Mouse (Mus musculus) skeletal muscle tissue, adult 2 months (tissue): ENCODE results near the gene Herc1.
A peak's percentile ranks its signal among the peaks of the same experiment; 100 is the strongest.
"Not testable (repeated sequence)": the region's sequence is repeated elsewhere in the genome, so short reads cannot be mapped to it uniquely, and the experiment has no call there.

Experiments
- DNase-seq: peaks from one replicate; pipeline ENCODE4 v3.0.0-alpha.2; 2012; ENCODE audit warnings: low read depth, low spot score

Gene Herc1

DNA sequence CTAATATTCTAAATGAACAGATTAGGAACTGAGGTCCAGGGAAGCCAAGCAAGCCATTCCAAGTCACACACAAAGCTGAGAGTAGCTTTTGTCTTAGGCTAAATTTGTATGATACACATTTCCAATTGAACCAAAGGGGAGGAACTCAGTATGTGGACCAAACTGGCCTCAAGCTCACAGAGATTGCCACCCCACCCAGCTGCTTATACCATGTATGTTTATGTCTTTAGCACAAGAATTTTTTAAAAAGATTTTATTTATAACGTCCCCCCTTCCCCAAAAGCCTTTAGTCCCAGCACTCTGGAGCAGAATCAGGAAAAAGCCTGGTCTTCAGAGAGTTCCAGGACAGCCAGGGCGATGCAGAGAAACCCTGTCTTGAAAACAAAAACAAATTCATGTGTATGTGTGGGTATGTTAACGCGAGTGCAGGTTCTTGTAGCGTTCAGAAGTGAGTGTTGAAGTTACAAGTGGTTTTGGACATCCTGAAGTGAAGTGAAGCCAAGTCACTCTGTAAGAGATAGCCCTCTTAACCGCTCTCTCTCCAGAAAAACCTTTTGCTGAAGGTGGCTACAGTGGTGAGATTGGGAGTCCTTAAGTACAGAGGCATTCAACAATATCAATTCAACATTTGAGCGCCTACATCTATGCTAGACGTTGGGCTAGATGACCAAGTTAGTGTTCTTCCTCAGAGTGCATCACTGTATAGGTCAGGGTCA is 948 bp upstream of the Herc1 start:
- no peak for DNase-seq

DNA sequence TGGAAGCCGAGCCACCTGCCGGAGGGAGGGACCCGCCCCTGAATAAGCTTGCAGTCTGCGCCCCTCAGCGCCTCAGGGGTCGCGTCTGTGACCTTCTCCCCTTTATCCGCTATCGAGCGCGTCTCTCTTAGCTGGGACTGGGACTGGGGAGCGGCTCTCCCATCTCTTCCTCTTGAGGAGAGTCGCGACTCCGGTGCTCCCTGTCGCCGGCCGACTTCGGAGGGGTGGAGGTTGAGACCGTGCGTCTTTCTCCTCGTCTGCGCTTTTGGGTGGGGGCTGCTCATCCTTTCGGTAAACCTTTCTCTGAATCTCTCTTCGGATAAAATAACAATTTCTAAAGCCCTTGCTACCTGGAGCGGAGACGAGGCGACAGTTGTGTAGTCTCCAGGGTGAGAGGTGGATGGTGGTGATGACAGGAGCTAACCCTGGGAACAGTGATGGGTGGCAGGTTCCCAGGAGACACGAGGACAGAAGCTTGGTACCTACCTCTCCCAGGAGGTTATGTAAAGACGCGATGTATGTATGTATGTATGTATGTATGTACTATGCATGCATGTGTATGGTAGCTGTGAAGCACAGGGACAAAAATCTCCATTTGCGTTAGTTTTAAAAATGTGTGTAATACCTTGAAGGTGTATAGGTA is 659 bp downstream of the Herc1 start:
- DNase-seq: no peak

DNA sequence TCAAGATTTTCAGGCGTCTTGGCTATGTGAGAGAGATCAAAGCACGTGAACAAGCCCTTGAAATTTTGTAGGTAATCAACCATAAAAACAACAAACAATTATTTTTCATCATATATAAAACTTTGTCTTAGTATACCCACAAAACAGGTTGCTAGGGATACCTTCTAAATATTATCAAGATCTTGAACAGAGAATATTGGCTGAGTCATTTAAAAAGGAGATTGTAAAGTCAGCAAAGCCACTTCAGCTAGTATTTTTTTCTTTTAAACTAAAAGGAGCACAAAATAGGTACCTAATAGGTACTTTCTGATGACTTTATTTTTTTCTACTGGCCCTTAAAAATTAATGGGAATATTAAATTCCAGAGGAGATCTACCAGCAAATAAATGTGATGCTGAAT is 2.5 kb downstream of the Herc1 start:
- DNase-seq: no peak

DNA sequence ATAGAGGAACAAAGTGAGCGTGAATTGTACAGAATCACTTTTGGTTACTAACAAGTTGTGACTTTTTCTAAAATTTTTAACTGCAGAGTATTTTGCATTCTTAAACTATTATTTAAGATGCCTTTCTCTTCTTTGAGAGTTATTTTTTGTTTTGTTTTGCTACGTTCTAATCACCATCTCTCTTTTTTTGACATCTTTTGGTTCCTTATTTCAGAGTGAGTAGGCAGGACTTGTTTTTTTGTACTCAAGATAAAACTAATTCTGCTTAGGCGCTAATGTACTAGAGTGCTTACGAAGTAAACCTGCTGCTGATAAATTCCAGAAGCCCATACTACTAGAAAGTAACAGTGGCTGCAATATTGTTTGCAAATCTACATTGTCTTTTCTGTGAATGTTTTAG is 8.9 kb downstream of the Herc1 start:
- DNase-seq: no peak

DNA sequence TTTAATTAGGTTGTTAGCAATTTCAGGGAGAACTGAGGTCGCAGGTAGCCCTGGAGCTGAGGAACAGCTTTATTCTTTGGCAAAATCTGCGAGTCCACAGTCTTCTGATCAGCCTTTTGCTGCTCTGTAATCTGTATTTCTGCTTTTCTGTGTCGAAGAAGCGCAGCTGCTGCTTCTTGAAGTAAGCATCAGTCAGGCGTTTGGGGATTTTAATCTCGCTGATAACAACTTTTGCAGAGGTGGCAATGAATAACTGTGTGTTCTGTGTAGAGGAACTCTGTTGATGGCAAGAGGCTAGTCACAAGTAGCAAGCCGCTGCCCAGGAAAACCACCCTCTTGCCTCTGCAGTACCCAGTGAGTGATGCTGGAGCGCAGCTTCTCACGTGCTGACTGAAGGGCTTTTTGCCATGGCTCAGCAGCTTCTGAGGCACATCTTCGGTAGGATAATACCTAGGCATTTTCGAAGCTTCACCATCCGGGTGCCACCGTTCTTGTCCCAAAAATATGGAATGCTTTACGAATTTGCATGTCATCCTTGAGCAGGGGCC is 10.0 kb downstream of the Herc1 start:
- no peak for DNase-seq

DNA sequence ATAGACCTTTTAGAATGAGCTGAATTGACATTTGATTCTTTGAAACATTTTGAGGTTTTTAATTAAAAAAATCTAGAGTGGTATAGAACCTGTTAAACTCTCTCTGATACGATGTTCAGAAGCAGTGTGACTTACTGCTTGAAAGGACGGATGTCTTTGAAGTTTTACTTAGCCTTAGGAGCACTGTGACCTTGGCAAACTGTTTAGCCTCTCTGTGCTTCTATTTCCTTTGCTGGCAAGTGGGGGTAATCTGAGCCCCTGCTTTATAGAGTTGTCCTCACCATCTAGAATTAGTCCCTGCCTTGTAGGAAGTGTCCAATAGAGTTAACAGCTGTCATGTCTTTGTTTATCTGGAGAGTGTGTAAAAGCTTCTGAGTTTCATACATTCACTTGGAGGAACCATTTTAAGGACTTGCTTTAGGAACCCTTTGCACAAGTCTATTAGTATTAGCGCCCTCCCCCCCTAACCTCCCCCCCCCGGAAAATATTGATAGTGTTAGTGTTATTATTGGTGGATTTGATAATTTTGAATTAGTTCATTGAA is 18.7 kb downstream of the Herc1 start:
- DNase-seq: peak; percentile 42

DNA sequence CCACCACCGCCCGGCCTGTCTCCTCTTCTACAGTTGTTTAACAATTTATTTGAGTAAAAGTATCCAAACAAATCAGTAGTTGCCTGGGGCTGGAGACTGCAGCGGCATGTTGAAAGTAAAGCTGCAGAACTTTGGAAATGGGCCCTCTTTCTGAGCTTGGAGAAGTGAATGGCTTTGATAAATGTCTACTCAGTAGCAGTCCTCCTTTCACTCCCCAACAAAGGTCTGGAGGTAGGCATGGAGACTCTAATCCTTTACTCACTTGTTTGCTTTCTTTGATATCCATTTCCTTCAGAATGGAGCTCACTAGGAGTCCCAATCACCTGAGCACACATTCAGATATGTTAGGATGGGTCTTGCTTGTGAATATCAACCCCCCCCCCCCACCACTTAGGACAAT is 20.1 kb downstream of the Herc1 start:
- DNase-seq: no peak

DNA sequence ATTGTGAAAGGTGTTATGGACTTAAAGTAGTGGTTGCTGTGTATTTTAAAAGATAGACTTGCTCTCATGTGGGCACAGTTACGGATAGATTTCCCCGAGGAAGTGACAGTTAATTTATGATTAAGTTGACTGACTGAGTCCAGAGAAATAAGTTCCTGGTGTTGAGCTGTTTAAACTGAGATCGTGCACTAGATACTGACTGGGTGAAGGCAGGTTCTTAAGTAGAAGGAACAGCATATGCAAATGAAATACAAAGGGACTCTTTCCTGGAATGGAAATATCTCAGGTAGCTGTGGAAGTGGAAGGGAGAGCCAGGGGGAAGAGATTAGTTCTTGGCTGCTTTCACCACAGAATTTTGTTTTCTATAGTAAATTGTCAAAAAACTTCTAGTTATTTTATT is 20.6 kb downstream of the Herc1 start:
- no peak for DNase-seq

DNA sequence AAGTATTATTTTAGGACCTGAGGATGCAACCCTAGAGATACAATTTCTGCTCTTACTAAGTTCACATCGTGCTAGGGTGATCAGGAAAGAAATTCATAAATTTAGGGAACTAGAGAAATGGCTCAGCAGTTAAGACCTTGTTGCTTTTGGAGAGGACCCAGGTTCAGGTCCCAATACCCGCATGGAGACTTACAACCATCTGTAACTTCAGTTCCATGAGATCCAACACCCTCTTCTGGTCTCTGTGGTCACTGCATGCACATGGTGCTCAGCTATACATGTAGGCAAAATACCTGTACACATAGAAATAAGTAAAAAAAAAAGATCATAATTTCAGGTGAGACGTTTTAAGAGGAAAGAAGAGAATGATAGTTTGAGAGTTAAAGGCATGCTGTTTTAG is 23.2 kb downstream of the Herc1 start:
- DNase-seq: no peak

DNA sequence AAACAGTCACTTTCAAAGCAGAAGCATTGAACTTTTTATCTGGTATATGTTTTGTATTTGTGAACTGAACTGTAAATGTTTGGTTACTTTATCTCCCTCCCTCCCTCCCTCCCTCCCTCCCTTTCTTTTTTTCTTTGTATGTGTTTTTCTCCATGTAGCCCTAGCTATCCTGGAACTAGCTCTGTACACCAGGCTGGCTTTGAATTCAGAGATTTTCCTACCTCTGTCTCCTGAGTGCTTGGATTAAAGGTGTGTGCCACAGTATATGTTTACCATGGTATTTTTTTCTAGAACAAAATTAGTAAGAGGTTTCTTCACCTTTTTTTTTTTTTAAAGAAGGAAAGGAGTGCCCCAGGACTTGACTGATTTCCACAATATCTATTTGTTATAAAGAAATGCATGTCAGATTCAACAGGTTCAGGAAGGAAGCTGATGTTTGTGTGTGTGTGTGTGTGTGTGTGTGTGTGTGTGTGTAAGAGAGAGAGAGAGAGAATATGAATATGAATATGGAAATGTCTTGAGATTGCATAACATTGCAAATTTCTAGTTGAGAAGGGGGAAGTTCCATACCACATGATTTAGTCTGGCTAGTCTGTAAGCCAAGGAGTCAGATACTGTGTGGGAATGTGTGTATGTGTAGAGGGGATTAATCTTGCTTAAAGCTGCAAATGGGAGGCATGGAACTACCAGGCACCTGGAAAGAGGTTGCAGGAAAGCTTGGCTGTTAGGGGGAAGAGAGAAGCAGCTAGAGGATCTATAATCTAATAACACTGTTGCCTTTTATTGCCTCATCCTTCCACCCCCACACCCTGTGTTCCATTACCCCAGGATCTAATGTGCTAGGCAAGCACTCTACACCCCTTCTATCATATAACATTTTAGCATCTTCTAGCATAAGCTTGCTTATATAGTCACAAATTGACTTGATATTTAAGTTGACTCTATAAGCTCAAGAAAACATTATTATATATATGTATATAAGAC is 24.5 kb downstream of the Herc1 start:
- DNase-seq: no peak

DNA sequence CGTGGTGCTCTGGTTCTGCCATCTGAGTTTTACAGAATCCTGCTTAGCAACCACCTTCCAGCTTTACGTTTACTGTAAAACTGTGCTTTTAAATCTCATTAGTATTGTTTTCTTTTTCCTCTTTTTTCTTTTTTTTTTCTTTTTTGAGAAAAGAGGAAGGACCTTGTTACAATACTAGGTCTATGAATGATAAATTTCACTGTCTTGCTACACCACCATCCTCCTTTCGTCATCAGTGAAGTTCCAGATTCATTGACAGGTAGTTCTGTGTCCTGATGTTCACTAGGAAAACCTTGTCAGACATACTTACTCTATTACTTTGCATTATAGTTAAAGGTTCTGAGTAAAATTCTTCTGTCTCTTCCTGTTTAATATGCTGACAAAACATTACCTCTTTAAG is 33.2 kb downstream of the Herc1 start:
- DNase-seq: no peak

DNA sequence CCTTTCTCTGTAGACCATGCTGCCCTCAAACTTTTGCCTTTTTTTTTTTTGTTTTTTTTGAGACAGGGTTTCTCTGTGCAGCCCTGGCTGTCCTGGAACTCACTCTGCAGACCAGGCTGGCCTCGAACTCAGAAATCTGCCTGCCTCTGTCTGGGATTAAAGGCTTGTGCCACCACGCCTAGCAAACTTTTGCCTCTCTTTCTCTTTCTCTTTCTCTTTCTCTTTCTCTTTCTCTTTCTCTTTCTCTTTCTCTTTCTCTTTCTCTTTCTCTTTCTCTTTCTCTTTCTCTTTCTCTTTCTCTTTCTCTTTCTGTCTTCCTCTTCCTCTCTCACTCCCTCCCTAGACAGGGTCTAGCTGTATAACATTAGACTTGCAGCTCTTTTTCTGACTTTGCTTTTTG is 40.1 kb downstream of the Herc1 start:
- not testable (repeated sequence) for DNase-seq

DNA sequence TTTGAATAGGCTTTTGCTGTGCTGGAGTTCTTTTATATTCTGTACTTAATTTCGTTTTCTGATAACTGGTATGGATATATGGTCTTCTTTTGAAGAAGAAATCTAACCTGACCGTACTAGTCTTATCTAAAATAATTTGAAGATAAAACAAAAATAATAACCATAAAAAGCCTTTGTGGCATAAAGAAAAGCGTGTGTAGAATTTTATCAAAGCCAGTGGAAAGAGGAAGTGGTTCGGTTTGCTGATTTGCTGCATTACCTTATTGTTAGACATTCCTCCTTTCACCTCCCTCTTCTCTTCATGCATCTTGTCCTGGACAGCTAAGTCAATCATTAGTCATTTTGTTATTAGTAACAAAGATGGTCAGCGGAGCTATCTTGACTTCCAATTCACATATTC is 43.1 kb downstream of the Herc1 start:
- DNase-seq: no peak

DNA sequence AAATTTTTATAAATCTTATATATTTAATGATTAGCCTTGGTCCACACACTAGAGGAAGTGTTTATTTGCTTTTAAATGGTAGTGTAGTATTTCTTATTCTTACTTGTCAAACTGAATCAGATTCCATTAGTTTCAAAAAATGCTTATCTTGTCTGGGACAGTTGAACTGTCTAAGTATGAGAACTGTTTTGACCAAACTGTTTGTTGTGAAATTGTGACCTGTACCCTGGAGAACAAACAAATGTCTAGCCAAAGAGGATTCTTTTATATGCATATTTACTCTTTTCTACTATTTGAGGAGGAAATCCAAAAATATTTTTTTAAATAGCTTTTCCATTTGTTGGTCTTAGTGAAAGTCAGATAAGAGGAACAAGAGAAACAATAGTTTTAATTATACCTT is 73.2 kb downstream of the Herc1 start:
- DNase-seq: no peak

DNA sequence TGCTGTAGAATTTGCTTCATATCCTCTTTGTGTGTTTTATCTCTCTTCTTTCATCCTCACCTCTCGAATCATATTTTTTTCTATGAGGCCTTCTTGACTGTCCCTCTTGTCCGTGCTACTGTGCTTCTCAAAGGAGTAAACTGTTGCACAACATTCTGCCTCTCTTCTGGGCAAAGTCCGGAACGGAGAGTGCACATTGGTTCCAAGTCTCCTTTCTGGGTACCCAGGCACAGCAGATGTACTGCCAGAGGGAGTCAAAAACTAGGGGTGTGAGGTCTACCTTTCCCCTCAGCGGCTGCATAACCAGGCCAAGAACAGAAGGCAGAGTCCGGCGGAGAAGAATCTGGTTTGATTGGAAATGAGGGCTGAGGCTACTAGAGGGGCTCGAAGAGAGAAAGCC is 89.8 kb downstream of the Herc1 start:
- DNase-seq: no peak

DNA sequence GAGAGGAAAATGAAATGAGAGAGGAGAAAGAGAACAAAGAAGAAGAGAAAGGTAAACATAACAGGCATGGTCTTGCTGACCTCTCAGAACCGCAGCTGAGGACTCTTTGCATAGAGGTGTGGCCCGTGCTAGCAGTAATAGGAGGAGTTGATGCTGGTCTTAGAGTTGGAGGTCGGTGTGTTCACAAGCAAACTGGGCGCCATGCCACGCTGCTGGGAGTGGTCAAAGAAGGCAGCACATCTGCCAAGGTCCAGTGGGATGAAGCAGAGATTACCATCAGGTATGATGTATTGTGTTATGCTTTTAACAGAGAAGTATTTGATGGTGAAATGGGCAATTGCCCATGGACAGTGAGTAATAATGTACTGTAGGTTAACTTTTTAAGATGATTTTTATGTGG is 98.0 kb downstream of the Herc1 start:
- no peak for DNase-seq

DNA sequence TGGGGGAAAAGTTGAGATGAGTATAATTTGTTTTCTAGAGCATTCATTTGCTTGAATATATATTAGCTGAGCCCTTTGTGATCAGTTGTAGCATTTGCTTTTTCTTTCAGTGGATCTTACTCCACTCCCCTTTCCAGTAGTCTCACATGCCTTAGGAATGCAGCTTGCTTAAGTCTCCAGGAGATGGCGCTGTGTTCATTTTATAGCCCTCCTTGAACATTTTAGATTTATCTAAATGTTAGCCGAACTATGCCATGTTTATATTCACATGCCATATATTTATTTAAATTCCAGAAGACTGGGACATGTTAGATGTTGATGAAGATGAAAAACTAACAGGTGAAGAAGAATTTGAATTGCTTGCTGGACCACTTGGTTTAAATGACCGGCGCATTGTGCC is 114.8 kb downstream of the Herc1 start:
- peak; percentile 8 for DNase-seq

DNA sequence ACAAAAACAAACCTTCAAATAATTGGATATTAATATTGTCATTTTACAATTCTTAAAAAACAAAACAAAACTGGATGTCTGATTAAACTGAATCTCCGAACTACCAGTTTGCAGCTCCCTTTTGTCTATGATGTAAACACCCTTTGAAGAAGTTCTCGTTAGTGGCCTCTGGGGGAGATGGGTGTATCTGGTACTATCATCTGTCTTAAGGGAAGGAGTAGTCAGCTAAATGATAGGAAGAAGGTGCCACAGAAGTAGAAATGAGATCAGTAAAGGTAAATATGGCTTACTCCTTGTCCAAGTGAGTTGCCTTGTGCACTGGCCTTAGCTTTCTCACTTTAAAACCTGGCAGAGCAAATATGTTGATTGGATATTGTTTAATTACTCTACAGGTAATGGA is 127.5 kb downstream of the Herc1 start:
- no peak for DNase-seq

DNA sequence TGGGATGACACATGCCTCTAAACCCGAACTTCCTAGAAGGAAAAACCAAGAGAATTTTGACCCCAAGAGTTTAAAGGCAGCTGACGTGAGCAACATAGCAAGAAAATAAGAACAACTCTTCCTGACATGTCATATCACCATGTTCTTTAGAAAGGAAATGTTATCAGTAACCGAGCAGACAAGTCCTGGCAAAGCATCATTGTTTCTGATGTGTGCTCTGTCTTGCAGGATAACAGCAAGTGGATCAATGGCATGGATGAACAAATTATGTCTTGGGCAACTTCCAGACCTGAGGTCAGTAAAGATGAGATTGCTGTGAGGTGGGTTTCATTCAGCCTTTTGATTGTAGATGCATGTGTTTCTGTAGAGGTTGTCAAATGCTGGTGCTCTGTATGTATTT is 133.2 kb downstream of the Herc1 start:
- DNase-seq: no peak

DNA sequence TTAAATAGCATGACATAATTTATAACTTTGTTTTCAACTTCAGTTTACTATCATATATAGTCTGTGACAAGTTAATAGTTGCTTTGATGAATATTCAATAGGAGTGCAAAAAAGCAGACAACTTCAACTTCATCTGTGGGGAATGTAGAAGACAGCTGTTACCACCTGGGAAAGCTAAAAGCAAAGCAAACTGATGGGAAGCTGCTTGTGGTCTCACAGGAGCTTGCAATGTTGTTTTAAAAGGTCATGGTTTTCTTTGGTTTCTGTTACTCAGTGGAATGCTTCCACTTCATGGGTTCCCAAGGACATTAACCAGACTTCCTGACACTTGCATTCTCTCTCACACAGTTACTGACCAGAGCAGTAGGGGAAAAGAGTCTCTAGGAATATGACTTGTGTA is 138.5 kb downstream of the Herc1 start:
- no peak for DNase-seq

DNA sequence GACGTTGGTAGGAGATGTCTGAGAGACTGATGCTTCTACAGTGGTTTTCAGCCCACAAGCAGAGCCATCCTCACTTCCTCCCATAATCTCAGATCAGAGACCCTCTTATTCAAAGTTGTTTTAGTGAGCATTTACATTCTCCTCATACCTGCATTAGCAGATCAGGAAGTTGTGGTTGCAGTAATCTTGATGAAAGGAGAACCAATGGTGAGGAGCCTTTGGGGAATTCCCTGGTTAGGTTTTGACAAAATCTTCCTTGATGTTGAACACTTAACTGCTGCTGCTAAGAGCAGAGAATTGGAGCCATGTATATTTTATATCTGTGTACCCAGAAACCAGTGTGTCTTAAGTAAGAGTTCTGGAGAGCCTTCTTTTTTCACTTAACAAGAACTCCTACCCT is 142.1 kb downstream of the Herc1 start:
- DNase-seq: no peak

DNA sequence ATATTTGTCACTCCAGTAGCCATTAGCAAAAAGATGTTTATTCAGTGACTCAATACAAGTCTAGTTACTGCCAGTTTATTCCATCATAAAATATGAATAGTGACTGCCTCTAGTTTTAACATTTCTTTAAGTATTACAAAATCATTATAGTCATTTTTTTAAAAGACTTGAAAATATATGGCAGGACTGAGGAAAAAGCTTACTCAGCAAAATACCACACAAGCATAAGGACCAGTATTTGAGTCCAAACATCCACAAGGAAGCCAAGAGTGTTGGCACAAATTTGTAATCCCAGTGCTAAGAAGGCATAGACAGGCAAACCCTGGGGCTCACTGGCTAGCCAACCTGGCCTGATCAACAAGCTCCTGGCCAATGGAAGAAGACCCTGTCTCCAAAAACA is 143.7 kb downstream of the Herc1 start:
- DNase-seq: no peak
